Mouse (Mus musculus): ENCODE measurements at regions not wholly inside any gene's neighbourhood (a gene's known extent, or its start where the extent isn't known, plus 50 kb on each side); places are given as distances from the start of the nearest gene placed in this dataset.

DNA sequence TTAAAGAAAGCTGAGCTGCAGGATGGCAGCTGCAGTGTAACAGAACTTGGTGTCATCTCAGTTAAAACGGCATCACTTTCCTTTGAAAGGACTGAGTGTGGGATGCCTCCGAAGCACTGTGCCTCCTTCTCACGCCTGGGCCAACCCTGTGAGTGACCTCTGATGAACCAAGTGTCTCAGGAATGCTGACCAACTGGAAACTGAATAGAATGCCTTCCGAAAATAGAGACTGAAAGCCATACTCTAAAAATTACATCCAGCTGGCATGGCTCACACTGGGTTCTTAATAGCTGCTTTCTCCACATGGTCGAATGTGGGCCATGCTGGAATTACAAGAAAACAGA lies 116.0 kb upstream of the B3galt2 start:
- Histone ChIP-seq H3K4me2 (ENCODE audit: low read depth, low read length) (no peak overlapping the region), H3K9ac (ENCODE audit: low read depth, low read length) (no peak overlapping the region), H3K27ac (ENCODE audit: low read length) (no peak overlapping the region), H3K4me1 (ENCODE audit: control insufficient read depth, insufficient read depth, low read length) (no peaks in the 10 kb centered on the region), H3K27me3 (replicated peaks; ENCODE audit: control insufficient read depth, insufficient read depth, low read length) (no peaks in the 10 kb centered on the region), H3K4me3 (ENCODE audit: low read length) (no peak overlapping the region), H3K9me3 (ENCODE audit: control insufficient read depth, low read length) (no peaks in the 10 kb centered on the region), H3K36me3 (ENCODE audit: control insufficient read depth, insufficient read depth, low read length) (no peaks in the 10 kb centered on the region)
- no peak for ATAC-seq
- 61% methylated on average over 5 of the region's 5 CpGs for WGBS

DNA sequence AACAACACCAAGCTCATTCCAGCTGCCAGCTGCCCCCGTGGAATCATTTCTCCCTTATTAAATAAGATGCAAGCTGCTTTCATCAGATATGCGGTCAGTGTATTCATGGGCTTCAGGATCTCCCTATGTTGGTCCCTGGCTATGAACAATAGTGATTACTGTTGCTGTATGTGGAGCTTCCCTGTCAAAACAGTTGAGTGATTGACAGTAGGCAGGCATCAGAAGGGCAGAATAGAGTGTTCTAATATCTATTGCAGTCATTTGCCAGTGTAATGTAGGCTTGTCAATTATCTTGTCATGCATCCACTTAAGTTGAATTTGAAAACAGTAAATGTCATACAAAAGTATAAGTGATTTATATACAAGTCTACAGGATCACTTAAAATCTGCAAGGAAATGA lies 100.2 kb upstream of the B3galt2 start:
- no peaks in the 10 kb centered on the region for H3K27me3 ChIP-seq (replicated peaks; ENCODE audit: control insufficient read depth, insufficient read depth, low read length)
- H3K9ac ChIP-seq (ENCODE audit: low read depth, low read length): no peak overlapping the region
- ATAC-seq: no peak
- H3K9me3 ChIP-seq (ENCODE audit: control insufficient read depth, low read length): no peaks in the 10 kb centered on the region
- H3K4me2 ChIP-seq (ENCODE audit: low read depth, low read length): no peak overlapping the region
- WGBS: 90% methylated on average over 2 of the region's 2 CpGs
- H3K4me1 ChIP-seq (ENCODE audit: control insufficient read depth, insufficient read depth, low read length): no peaks in the 10 kb centered on the region
- no peaks in the 10 kb centered on the region for H3K36me3 ChIP-seq (ENCODE audit: control insufficient read depth, insufficient read depth, low read length)
- H3K4me3 ChIP-seq (ENCODE audit: low read length): no peak overlapping the region
- no peak overlapping the region for H3K27ac ChIP-seq (ENCODE audit: low read length)

DNA sequence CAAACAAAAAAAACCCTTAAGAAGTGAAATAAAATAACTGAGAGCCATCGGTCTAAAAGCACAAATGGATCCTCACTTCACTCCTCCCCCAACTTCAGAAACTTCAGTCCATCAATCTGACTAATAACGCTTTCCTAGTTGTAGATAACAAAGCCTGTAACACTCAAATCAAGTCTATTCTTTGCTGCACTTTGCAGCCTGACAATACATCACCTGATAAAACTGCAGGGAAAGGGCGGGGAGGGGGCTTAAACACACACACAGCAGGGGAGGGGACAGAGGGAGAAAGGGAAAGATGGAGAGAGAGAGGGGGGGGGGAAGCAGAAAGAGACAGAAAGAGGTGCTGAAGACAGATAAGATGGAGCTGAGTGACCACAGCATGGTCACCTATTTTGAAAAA lies 99.8 kb upstream of the B3galt2 start:
- no peak overlapping the region for H3K4me2 ChIP-seq (ENCODE audit: low read depth, low read length)
- no peak overlapping the region for H3K27ac ChIP-seq (ENCODE audit: low read length)
- no peaks in the 10 kb centered on the region for H3K36me3 ChIP-seq (ENCODE audit: control insufficient read depth, insufficient read depth, low read length)
- no peak for ATAC-seq
- H3K4me3 ChIP-seq (ENCODE audit: low read length): no peak overlapping the region
- no peaks in the 10 kb centered on the region for H3K9me3 ChIP-seq (ENCODE audit: control insufficient read depth, low read length)
- H3K27me3 ChIP-seq (replicated peaks; ENCODE audit: control insufficient read depth, insufficient read depth, low read length): no peaks in the 10 kb centered on the region
- no peaks in the 10 kb centered on the region for H3K4me1 ChIP-seq (ENCODE audit: control insufficient read depth, insufficient read depth, low read length)
- H3K9ac ChIP-seq (ENCODE audit: low read depth, low read length): no peak overlapping the region
- WGBS: 44% methylated on average over 3 of the region's 3 CpGs
